Mouse (Mus musculus) erythroid progenitor cell, adult 5-6 weeks (primary cell): ENCODE measurements around the gene Kcnc2. TPM values are rescaled to one million over a fixed set of nuclear protein-coding genes. Genes with fewer than 3 reads are reported as not detected.

Experiments used
- ATAC-seq: replicated peaks from 2 replicates; pipeline ENCODE4 v1.8.0; 2016; ENCODE audit warnings: moderate number of reproducible peaks, mild to moderate bottlenecking, moderate TSS enrichment, inconsistent platforms; ENCODE audit not compliant: poor library complexity, low FRiP score, severe bottlenecking
- total RNA-seq, 2 experiments: library from RNA; stranded (forward) in 1 of 2; stranded (reverse) in 1 of 2; fragments of 150-400 nt in 1 of 2; fragments of 186-747, 209-891 nt in 1 of 2; gene quantifications; 2 replicates each; pipeline versions ENCODE4 v1.2.3 to v1.2.4; 2015 to 2017; ENCODE audit warnings: low replicate concordance in 2 of 2

Gene Kcnc2
- total RNA-seq, 2 experiments from 2014 or later = not detected

DNA sequence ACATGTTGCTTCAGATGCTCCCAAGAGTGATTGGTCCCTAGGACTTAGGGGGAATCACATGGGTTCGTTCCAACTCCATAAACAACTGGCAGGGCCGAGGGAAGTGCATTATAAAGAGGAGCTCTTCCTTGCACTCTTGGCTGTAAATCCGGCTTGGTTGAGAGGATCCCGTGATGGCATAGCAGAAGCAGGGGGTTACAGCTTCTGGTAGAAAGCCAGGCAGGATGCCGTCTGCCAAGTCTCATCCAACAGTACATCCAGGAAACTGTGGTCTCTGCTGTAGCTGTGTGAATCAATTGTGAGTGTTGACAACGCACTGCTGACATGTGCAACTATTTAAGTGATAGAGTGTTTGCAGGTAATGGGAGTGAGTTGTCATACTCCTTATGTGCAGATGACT is 107.5 kb downstream of the Kcnc2 start:
- ATAC-seq = no peak

DNA sequence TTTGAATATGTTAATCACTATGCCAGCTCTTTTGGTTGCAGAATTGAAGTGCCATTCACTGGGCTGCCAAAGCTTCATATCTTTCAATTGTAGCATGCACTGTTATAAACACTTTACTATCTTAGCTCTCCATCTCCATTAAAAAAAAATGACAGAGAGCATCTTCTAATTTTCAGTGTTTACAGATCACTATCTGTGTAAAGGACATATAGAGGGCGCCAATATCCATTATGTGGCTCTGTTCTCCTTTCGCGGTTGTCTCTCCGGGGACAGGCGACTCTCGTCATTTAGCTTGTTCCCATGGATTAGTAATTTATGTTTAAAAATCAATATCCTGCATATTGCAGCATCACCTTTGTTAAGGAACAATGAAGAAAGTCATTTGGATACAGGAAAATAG is 109.7 kb downstream of the Kcnc2 start:
- ATAC-seq = no peak

DNA sequence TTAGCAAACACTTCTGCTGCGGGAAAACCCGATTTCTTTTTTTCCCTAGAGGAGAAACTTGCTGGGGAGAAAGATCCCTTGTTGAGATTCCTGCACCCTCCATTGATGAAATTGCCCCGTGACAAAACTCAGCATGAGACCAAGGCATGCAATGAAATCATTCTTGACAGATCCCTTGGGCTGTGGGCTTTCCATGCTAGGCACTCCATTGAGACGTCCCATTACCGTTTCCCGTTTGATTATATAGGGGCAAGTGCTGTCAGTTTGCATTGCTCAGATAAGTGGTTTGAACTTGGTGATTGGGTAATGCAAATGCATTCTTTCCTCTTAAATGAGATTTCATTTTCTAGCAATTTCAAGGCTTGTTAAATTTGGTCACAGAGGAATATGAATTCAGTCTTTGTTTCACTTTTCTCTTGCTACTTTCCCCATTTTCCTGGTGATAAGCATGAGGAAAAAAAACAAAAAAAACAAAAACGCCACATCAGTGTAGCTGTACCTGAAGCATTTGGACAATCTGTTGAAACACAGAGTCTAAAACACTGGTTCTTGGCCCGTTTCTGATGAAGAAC is 123.6 kb downstream of the Kcnc2 start:
- no peak for ATAC-seq

DNA sequence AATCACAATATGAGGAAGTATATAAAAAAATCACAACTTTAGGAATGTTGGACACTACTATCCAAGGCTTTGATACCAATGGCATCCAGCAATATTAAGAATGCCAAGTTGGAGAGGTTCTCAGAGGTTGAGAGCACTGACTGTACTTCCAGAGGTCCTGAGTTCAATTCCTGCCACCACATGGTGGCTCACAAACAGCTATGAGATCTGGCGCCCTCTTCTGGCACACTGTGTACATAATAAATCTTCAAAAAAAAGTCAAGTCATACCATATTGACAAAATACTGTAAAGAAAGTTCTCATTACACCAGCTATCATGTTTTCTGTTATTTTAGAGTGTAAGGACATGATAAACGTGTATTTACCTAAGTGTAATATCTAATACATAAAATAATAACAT is 126.3 kb downstream of the Kcnc2 start:
- ATAC-seq = no peak

DNA sequence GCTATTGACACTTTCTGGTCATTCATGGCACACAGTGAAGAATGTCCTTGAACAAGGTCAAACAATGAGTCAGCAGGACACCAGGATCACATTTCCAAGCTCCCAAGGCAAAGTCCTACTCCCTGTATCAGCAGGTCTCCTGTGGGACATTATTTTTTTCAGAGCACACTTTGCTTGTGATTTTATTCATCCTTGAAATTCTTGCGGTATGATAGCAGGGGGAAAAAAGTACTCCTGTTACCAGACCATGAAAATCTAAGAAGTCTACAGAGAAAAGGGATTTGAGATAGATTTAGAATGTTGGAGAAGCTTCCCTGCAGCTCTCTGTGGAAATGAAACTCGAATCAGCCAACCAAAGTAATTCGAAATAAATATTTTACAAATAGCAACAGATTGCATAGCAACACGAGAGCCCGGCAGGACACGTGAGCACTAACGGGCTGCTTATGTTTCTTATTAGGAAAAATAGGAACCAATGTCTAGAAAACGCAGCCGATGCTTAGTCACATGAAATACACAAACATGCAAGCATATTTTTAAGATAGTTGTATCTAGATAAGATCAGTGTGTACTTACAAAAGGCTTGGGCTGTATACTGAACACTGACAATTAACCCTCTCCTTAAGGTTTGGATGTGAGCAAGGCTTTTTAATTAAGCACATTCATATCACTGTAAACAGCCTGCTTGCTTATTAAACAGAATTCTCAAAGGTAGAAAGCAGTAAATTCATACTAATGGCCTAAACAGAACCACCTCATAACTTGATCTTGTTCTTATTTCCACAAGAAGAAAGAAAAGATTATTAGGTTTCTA is 129.9 kb downstream of the Kcnc2 start:
- ATAC-seq = no peak

DNA sequence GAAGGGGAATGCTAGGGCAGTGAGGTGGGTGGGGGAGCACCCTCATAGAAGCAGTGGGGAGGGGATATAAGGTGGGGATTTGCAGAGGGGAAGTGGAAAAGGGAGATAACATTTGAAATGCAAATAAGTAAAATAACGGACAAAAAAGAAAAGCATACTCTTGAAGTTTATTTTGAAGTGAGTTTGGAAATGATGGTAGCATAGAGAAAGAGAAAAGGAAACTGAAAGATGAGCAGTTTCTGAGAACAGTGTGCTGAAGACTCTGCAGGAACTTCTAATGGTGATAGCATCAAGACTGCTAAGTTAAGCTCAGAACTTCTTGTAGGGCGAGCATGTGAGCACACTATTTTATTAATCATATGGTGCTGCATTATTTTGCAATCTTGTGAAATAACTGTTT is 138.6 kb downstream of the Kcnc2 start:
- no peak for ATAC-seq

DNA sequence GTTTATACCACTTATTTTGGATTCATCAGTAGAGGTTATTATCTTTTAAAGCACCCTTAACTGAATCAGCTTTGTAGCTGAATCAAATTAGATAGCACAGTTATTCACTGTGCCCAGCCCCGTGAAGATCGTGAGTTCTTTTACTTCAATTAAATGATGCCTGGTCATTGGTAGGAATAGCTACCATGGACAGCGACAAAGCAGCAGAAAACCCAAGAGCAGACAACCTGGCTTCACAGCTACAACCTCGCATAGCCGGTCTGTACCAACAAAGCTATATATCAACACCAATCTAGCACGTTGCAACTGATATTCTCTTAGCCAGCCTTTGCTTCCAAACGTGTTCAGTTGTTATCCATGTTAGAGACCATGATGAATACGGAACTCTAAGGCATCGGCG is 152.4 kb downstream of the Kcnc2 start:
- ATAC-seq = no peak

DNA sequence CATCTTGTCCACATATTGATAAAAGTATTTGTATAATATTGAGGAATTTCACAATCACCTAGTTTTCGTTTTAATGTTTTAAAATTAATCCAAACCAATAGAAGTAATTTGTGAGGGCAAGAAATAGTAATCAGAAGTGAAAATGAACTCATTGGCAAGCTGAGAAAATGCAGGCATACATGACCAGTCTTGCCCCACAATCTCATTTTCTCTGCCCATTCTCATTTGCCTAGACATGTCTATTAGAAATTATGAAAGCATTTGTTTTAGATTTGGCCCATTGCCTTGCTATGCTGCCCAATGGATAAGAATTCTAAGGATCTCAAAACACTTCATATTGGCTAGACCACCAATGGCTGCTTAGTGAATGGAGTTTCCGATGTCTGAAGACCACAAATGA is 166.0 kb downstream of the Kcnc2 start:
- ATAC-seq = no peak

DNA sequence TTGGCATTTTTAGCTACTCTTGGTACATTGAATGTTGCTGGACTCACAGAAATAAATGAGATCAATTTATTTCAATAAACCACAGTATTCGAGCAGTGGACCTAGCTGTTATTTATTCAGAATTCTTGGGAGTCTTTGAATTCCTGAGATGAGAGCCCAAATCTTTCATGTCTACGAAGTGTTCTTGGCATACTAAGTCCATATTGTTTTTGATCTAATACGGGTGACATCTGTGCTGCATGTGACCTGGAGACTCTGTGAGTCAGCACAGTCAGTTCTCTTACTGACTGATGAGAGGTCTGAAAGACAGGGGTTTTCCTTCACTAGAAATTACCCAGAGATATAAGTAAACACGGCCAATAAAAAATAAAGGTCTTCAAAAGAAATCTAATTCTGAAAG is 173.7 kb downstream of the Kcnc2 start:
- ATAC-seq = no peak

DNA sequence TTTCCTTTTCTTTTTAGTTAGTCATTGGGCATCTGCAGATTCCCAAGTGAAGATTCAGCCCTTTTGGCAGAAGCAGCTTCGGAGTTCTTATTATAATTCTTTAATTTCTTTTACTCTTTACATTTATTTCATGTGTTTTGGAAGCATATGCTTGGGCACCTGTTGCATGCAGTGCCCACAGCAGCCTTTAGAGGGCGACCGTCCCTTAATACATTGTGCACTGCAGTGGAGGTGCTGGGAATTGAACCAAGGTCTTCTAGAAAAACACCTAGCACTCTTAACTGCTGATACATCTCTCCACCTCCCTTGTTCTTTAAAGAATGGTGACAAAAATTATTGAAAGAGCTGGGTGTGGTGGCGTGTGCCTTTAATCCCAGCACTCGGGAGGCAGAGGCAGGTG is 180.0 kb downstream of the Kcnc2 start:
- ATAC-seq = no peak

DNA sequence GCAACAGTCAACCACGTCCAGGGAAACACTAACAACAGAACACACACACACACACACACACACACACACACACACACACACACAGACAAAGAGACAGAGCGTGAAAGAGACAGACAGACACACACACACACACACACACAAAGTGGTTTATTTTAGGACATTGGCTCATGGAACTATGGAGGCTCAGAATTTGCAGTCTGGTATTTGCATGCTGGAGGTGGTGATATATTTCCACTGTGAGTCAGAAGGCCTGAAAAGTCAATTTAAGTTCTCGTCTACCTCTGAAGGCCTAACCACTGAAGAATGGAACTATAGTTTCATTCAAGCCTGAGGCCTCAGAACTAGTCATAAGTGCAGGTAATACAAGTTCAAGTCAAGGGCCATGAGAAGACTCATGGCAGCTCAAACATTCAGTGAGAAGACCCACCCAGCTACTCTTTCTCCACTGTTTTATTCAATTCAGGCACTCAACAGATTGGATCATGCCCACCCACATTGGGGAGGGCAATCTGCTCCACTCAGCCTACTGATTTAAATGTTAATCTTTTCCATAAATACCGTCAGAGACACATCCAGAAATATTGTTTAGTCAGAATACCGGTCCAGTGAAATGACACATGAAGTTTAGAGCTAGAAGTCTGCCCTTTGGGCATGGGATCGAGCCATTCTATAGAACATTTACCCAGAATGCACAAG is 197.9 kb downstream of the Kcnc2 start:
- ATAC-seq = no peak

DNA sequence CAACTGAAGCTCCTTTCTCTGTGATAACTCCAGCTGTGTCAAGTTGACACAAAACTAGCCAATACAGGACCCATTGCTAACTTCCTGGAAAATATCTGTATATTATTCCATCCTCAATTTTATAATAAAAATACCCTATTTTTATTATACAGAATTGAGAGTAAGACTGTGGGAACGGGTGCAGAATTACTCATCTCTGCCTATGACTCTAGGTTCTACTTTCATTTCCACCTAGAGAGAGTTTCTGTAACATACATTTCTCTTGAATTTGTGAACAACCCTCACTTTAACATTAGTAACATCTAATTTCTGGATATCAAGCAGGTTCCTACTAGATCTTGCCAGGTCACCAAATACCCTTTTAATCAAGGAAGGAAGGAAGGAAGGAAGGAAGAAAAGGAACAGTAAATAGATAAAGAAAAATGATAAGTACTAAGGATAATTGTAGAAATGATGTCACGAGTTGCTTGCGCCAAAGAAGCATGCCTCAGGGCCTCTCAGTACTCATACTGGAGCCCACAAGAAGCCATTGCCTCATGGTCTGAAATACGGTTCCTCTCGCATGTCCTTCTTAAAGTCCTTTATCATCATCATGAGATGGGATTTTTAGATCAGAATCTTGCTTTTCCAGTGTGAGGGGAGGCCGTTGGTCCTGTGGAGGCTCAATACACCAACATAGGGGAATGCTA is 203.3 kb downstream of the Kcnc2 start:
- ATAC-seq = no peak

DNA sequence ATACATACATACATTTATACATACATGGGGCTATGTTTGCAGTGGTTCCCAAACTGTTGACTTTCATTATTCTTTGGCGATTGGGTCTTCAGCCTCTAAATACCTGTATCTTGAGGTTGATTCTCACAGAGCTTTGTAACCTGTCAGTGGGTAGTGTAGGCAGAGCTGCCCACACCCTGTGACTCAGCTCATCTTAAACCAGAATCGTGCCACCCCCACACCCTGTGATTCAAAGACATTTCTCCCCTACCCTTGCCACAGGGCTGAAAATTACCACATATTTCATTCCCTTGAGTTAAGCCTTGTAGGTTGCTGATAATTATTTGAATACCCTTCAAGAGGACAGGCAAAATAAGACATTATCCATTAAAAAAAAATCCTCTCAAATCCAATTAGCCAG is 210.5 kb downstream of the Kcnc2 start:
- no peak for ATAC-seq

DNA sequence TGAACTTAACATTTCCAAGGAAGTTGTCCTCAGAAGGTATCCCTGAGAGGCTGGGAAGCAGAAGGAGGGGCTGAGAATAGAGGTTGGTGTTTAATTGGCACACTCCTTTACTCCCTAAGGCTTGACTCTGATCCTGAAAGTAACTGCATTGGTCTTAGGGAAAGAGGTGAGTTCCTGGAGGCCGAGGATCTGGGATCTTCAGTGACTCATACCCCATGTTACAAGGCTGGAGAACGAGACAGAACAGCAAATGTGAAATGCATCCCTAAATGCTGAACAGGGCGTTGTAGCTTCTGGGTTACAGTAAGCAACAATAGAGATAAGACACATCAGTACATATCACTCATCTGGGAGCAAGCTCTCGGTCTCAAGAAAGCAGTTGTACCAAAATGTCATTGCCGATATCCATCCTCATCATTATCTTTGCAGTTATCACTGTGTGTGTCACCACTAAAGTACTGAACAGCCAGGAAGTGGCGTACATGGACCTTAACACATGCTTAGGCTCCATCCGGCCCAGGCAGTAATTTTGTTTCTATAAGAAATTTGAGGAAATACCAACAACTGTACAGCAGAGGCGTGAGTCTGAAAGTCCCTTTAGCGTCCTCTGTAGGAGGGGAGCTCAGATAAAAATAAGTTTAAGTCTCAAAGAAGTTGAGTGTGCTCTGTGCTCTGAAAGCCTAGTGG is 211.1 kb downstream of the Kcnc2 start:
- no peak for ATAC-seq

DNA sequence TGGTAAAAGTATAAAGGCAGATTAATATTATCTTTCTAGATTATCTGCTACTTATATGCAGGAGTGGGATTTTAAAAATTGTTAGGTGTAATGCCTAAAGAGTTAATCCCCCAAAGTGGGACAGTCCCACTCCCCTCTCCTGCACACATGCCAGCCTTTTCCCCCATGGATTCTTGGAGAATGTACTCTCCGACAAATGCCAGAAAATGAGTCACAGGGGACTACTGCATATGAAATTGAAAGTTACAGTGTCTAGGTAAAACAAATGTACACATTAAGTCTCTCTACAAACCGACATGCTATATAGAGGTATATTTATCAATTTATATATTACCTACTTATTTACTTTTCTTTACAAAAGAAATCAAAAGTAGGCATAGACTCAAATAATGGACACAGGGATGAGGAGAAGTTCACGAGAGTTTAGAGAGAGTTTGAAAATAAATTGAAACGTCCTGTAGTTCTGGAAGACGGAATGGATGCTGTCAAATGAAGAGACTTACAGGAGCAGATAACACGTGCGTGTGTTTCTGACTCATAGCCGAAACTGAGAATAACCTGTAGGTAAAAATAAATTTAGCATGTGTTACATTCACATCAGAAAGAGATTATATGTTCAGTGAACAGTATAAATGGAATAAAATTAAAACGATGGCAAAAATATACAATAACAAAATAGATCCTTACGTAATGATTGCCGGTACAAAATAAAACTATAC is 213.6 kb downstream of the Kcnc2 start:
- ATAC-seq = no peak

DNA sequence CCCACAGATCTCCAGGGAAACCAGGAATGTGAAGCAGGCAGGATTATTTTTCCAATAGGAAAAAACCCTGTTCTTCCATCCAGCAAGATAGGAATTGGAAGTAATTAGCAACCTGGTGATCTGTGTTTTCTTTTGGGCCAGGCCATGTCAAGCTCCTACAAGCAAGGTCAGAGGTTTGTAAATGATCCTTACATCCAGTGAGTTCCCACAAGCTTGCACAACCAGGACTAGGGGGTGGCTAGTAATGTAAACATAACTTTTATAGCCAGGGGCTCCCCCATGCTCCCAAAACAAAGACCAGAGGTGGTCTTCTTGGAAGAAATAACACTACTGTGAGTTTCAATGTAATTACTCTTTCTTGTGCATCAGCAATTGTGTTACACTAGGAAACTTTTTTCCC is 214.9 kb downstream of the Kcnc2 start:
- no peak for ATAC-seq

DNA sequence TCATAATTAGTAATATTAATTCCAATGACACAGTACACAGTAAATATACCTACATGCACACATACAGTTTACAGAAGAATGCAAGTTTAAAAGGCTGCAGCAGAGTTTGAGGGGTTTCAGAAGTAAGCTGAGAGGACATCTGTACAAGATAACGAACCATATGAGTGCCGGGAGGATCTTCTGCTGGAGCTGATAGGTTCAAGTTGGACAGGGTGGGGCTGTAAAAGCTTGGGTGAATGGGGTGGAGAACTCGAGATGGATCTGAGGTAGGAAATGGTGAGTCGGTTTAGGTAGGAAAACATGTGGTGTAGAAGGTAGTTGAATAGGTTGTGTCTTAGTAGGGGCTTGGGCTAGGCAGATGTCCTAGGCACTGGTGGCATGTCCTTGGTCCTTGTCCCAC is 217.8 kb downstream of the Kcnc2 start:
- ATAC-seq = no peak
